ENCODE assay signal across 8 mouse cellular contexts in genomic region chr2:102258682-102259081, GRCm38 (mm10).
DNase-seq lines count a peak whose midpoint lies in the region; ATAC-seq and TF ChIP-seq lines count a peak whose summit lies in the region.
"Had no signal": no experiment of that assay in that cellular context is flagged by ENCODE, and none has a peak within 500 bp of the region (broad histone marks: within the 10 kb centered on the region; RNA-seq: fewer than 3 reads in every experiment).

No protein-coding gene starts in this region.

- no peak overlapping the region for H3K27ac ChIP-seq in kidney, postnatal 0 days
- H3K27ac ChIP-seq in forebrain, embryonic 15.5 days (replicated peaks): no peak overlapping the region
- H3K27ac ChIP-seq in hindbrain, embryonic 16.5 days (ENCODE audit: low read depth, low read length): no peak overlapping the region
- H3K27ac ChIP-seq in neural tube, embryonic 12.5 days: no peak overlapping the region

- H3K9me3 ChIP-seq in kidney, postnatal 0 days (replicated peaks; ENCODE audit: low read length): no peaks in the 10 kb centered on the region
- no peaks in the 10 kb centered on the region for H3K9me3 ChIP-seq in forebrain, embryonic 15.5 days
- no peaks in the 10 kb centered on the region for H3K9me3 ChIP-seq in hindbrain, embryonic 16.5 days (ENCODE audit: control insufficient read depth, low read length)
- no peaks in the 10 kb centered on the region for H3K9me3 ChIP-seq in neural tube, embryonic 12.5 days

- no peaks in the 10 kb centered on the region for H3K36me3 ChIP-seq in kidney, postnatal 0 days (ENCODE audit: insufficient read depth, low read length)
- H3K36me3 ChIP-seq in forebrain, embryonic 15.5 days: no peaks in the 10 kb centered on the region
- H3K36me3 ChIP-seq in hindbrain, embryonic 16.5 days (ENCODE audit: control insufficient read depth, insufficient read depth, low read length): no peaks in the 10 kb centered on the region
- no peaks in the 10 kb centered on the region for H3K36me3 ChIP-seq in neural tube, embryonic 12.5 days

- WGBS in kidney, postnatal 0 days: 20% methylated on average over 8 of the region's 8 CpGs
- WGBS in forebrain, embryonic 15.5 days: 24% methylated on average over 8 of the region's 8 CpGs
- 25% methylated on average over 8 of the region's 8 CpGs for WGBS in hindbrain, embryonic 16.5 days
- 24% methylated on average over 8 of the region's 8 CpGs for WGBS in neural tube, embryonic 12.5 days

- no peak overlapping the region for H3K4me3 ChIP-seq in kidney, postnatal 0 days (replicated peaks; ENCODE audit: low read depth, low read length)
- no peak overlapping the region for H3K4me3 ChIP-seq in forebrain, embryonic 15.5 days
- no peak overlapping the region for H3K4me3 ChIP-seq in hindbrain, embryonic 16.5 days (ENCODE audit: low read length)
- no peak overlapping the region for H3K4me3 ChIP-seq in neural tube, embryonic 12.5 days

- no peak for TF ChIP-seq CTCF in kidney, postnatal 0 days (IDR thresholded peaks at IDR 0.05; ENCODE audit: low read depth)

- DNase-seq in kidney, postnatal 0 days (ENCODE audit: low spot score): no peak
- no peak for DNase-seq in kidney, postnatal 4 days
- no peak for DNase-seq in right cerebral cortex, postnatal 14 days
- no peak for DNase-seq in ovary, postnatal 36 days (ENCODE audit: low spot score)
- DNase-seq: right cerebral cortex, postnatal 4 days had no signal

- H3K27me3 ChIP-seq in kidney, postnatal 0 days (ENCODE audit: insufficient read depth, low read length): no peaks in the 10 kb centered on the region
- peaks cover 3% of the 10 kb centered on the region for H3K27me3 ChIP-seq in forebrain, embryonic 15.5 days
- 0 out of 2 replicates have a peak, but pooled peaks cover 2% of the 10 kb centered on the region for H3K27me3 ChIP-seq in hindbrain, embryonic 16.5 days (replicated peaks; ENCODE audit: control insufficient read depth, insufficient read depth, low read length)
- 0 out of 2 replicates have a peak, but pooled peaks cover 9% of the 10 kb centered on the region for H3K27me3 ChIP-seq in neural tube, embryonic 12.5 days (replicated peaks)

- peaks cover 13% of the 10 kb centered on the region for H3K4me1 ChIP-seq in kidney, postnatal 0 days (replicated peaks; ENCODE audit: insufficient read depth, low read length)
- H3K4me1 ChIP-seq in forebrain, embryonic 15.5 days: peaks cover 23% of the 10 kb centered on the region
- H3K4me1 ChIP-seq in hindbrain, embryonic 16.5 days (ENCODE audit: control insufficient read depth, insufficient read depth, low read depth, low read length): peaks cover 20% of the 10 kb centered on the region
- H3K4me1 ChIP-seq in neural tube, embryonic 12.5 days: peaks cover 15% of the 10 kb centered on the region

- no peak overlapping the region for H3K9ac ChIP-seq in kidney, postnatal 0 days (ENCODE audit: low read depth, low read length)
- H3K9ac ChIP-seq in forebrain, embryonic 15.5 days (replicated peaks): no peak overlapping the region
- no peak overlapping the region for H3K9ac ChIP-seq in hindbrain, embryonic 16.5 days (ENCODE audit: low read depth, low read length)
- no peak overlapping the region for H3K9ac ChIP-seq in neural tube, embryonic 12.5 days

- ATAC-seq in kidney, postnatal 0 days (replicated peaks; ENCODE audit: low FRiP score, low read depth): no peak
- peak; percentile 17; the same call in 1 of the 2 replicates for ATAC-seq in forebrain, embryonic 15.5 days (replicated peaks)
- peak; percentile 44; the same call in 1 of the 2 replicates for ATAC-seq in hindbrain, embryonic 16.5 days
- ATAC-seq in neural tube, embryonic 12.5 days (ENCODE audit: low FRiP score, low read depth): no peak

- H3K4me2 ChIP-seq in kidney, postnatal 0 days (ENCODE audit: low read length): peak overlapping the region; percentile 40; the same call in 1 of the 2 replicates
- 0 out of 2 replicates have a peak overlapping the region, but pooled peaks have one; percentile 18 for H3K4me2 ChIP-seq in forebrain, embryonic 15.5 days (replicated peaks)
- no peak overlapping the region; the same call in 1 of the 2 replicates for H3K4me2 ChIP-seq in hindbrain, embryonic 16.5 days (ENCODE audit: low read length)
- peak overlapping the region; percentile 44 for H3K4me2 ChIP-seq in neural tube, embryonic 12.5 days (replicated peaks)

Comparison
In these comparisons a context has a peak if more than half of its experiments do, and no peak if none do; other contexts are left out.
1. ATAC-seq: peak in forebrain, embryonic 15.5 days (single experiment) and hindbrain, embryonic 16.5 days (single experiment); none in kidney, postnatal 0 days (single experiment) and neural tube, embryonic 12.5 days (single experiment).